Mouse (Mus musculus): ENCODE data around the gene Gm1123. TPM values are rescaled to one million over a fixed set of nuclear protein-coding genes. Genes with fewer than 3 reads are reported as not detected.

Gm1123 gene
- polyA plus RNA-seq, 1 experiment from 2014 or later: not detected

GRCm38 (mm10) chr9:98973101-98973521 lies 62.4 kb downstream of the Gm1123 start:
- no peaks in the 10 kb centered on the region; the same call in none of the 2 replicates for H3K9me3 ChIP-seq
- H3K36me3 ChIP-seq: no peaks in the 10 kb centered on the region
- no peak for ATAC-seq (ENCODE audit: extremely low read depth, insufficient number of reproducible peaks, low FRiP score, low TSS enrichment)
- H3K4me2 ChIP-seq: peak overlapping the region; percentile 78
- under 1% methylated on average over 40 of the region's 40 CpGs for WGBS
- peaks cover 97% of the 10 kb centered on the region for H3K27me3 ChIP-seq (replicated peaks)
- peaks cover 9% of the 10 kb centered on the region for H3K4me1 ChIP-seq
- H3K4me3 ChIP-seq: peak overlapping the region; percentile 55
- H3K27ac ChIP-seq (replicated peaks): no peak overlapping the region
- peak overlapping the region; percentile 62 for H3K9ac ChIP-seq

GRCm38 (mm10) chr9:98965084-98965483 lies 70.4 kb downstream of the Gm1123 start:
- H3K36me3 ChIP-seq: no peaks in the 10 kb centered on the region
- H3K27me3 ChIP-seq (replicated peaks): peaks cover 96% of the 10 kb centered on the region
- ATAC-seq (ENCODE audit: extremely low read depth, insufficient number of reproducible peaks, low FRiP score, low TSS enrichment): no peak
- peak overlapping the region; percentile 52 for H3K4me2 ChIP-seq
- WGBS: 2% methylated on average over 18 of the region's 18 CpGs
- no peaks in the 10 kb centered on the region for H3K9me3 ChIP-seq
- peaks cover 9% of the 10 kb centered on the region; the same call in 1 of the 2 replicates for H3K4me1 ChIP-seq
- no peak overlapping the region for H3K27ac ChIP-seq (replicated peaks)
- no peak overlapping the region for H3K9ac ChIP-seq
- peak overlapping the region; percentile 23 for H3K4me3 ChIP-seq

- H3K27ac ChIP-seq (replicated peaks): no peak overlapping the region
- no peak for ATAC-seq (ENCODE audit: extremely low read depth, insufficient number of reproducible peaks, low FRiP score, low TSS enrichment)
- H3K9me3 ChIP-seq: no peaks in the 10 kb centered on the region
- peaks cover 9% of the 10 kb centered on the region; the same call in 1 of the 2 replicates for H3K4me1 ChIP-seq
- no peaks in the 10 kb centered on the region for H3K36me3 ChIP-seq
- no peak overlapping the region for H3K4me2 ChIP-seq
- H3K27me3 ChIP-seq (replicated peaks): peaks cover 96% of the 10 kb centered on the region
- H3K9ac ChIP-seq: no peak overlapping the region
- 6% methylated on average over 18 of the region's 18 CpGs for WGBS
- H3K4me3 ChIP-seq: no peak overlapping the region
Observed at GRCm38 (mm10) chr9:98963661-98964060, 71.9 kb downstream of the Gm1123 start.

GRCm38 (mm10) chr9:98962478-98963142 lies 72.9 kb downstream of the Gm1123 start:
- Histone ChIP-seq H3K4me1 (peaks cover 9% of the 10 kb centered on the region; the same call in 1 of the 2 replicates), H3K4me2 (no peak overlapping the region), H3K9me3 (no peaks in the 10 kb centered on the region), H3K4me3 (no peak overlapping the region), H3K27me3 (replicated peaks) (peaks cover 99% of the 10 kb centered on the region), H3K36me3 (no peaks in the 10 kb centered on the region), H3K27ac (replicated peaks) (no peak overlapping the region), H3K9ac (no peak overlapping the region)
- ATAC-seq (ENCODE audit: extremely low read depth, insufficient number of reproducible peaks, low FRiP score, low TSS enrichment): no peak
- under 1% methylated on average over 20 of the region's 20 CpGs for WGBS

GRCm38 (mm10) chr9:98961591-98962477 lies 73.7 kb downstream of the Gm1123 start:
- Histone ChIP-seq H3K4me2 (no peak overlapping the region), H3K4me3 (no peak overlapping the region), H3K9ac (no peak overlapping the region), H3K4me1 (peaks cover 11% of the 10 kb centered on the region), H3K27me3 (replicated peaks) (peaks cover 98% of the 10 kb centered on the region), H3K36me3 (no peaks in the 10 kb centered on the region), H3K27ac (replicated peaks) (no peak overlapping the region), H3K9me3 (no peaks in the 10 kb centered on the region)
- WGBS: 10% methylated on average over 22 of the region's 22 CpGs
- ATAC-seq (ENCODE audit: extremely low read depth, insufficient number of reproducible peaks, low FRiP score, low TSS enrichment): no peak

- no peaks in the 10 kb centered on the region for H3K9me3 ChIP-seq
- no peaks in the 10 kb centered on the region for H3K36me3 ChIP-seq
- H3K9ac ChIP-seq: no peak overlapping the region
- ATAC-seq (ENCODE audit: extremely low read depth, insufficient number of reproducible peaks, low FRiP score, low TSS enrichment): no peak
- peaks cover 25% of the 10 kb centered on the region for H3K4me1 ChIP-seq
- no peak overlapping the region for H3K4me3 ChIP-seq
- H3K4me2 ChIP-seq: no peak overlapping the region
- 29% methylated on average over 2 of the region's 5 CpGs for WGBS
- H3K27ac ChIP-seq (replicated peaks): no peak overlapping the region
- H3K27me3 ChIP-seq (replicated peaks): peaks cover 99% of the 10 kb centered on the region
Observed at GRCm38 (mm10) chr9:98960348-98960747, 75.2 kb downstream of the Gm1123 start.

GRCm38 (mm10) chr9:98959851-98960250 lies 75.7 kb downstream of the Gm1123 start:
- no peaks in the 10 kb centered on the region for H3K9me3 ChIP-seq
- no peak overlapping the region for H3K27ac ChIP-seq (replicated peaks)
- H3K9ac ChIP-seq: no peak overlapping the region
- peaks cover 99% of the 10 kb centered on the region for H3K27me3 ChIP-seq (replicated peaks)
- WGBS: 23% methylated on average over 3 of the region's 3 CpGs
- no peak overlapping the region for H3K4me3 ChIP-seq
- no peak for ATAC-seq (ENCODE audit: extremely low read depth, insufficient number of reproducible peaks, low FRiP score, low TSS enrichment)
- H3K36me3 ChIP-seq: no peaks in the 10 kb centered on the region
- peaks cover 28% of the 10 kb centered on the region for H3K4me1 ChIP-seq
- H3K4me2 ChIP-seq: no peak overlapping the region

- Histone ChIP-seq H3K4me2 (no peak overlapping the region), H3K4me1 (peaks cover 32% of the 10 kb centered on the region), H3K27ac (replicated peaks) (no peak overlapping the region), H3K9ac (no peak overlapping the region), H3K27me3 (replicated peaks) (peaks cover 99% of the 10 kb centered on the region), H3K36me3 (no peaks in the 10 kb centered on the region), H3K4me3 (no peak overlapping the region), H3K9me3 (no peaks in the 10 kb centered on the region)
- 5% methylated on average over 6 of the region's 6 CpGs for WGBS
- ATAC-seq (ENCODE audit: extremely low read depth, insufficient number of reproducible peaks, low FRiP score, low TSS enrichment): no peak
Observed at GRCm38 (mm10) chr9:98958628-98959027, 76.9 kb downstream of the Gm1123 start.

GRCm38 (mm10) chr9:98957751-98958351 lies 77.7 kb downstream of the Gm1123 start:
- ATAC-seq (ENCODE audit: extremely low read depth, insufficient number of reproducible peaks, low FRiP score, low TSS enrichment): no peak

More at GRCm38 (mm10) chr9:98957751-98958351, 77.7 kb downstream of the Gm1123 start:
- Histone ChIP-seq H3K36me3 (no peaks in the 10 kb centered on the region), H3K27ac (replicated peaks) (no peak overlapping the region), H3K27me3 (replicated peaks) (peaks cover 99% of the 10 kb centered on the region), H3K9me3 (no peaks in the 10 kb centered on the region), H3K4me1 (peaks cover 32% of the 10 kb centered on the region), H3K4me3 (no peak overlapping the region), H3K9ac (no peak overlapping the region), H3K4me2 (no peak overlapping the region)
- 2% methylated on average over 23 of the region's 23 CpGs for whole genome bisulfite sequencing
